Mouse (Mus musculus): ENCODE results near the gene S1pr2. TPM values are rescaled to one million over a fixed set of nuclear protein-coding genes. Genes with fewer than 3 reads are reported as not detected.
A peak's percentile ranks its signal among the peaks of the same experiment; 100 is the strongest.

Gene S1pr2
- total and polyA plus RNA-seq, 3 experiments: 1.3 to 3.2 (median 2.0) TPM

GRCm38 (mm10) chr9:21000811-21001210 is 24.2 kb upstream of the S1pr2 start:
- no peak overlapping the region for H3K27ac ChIP-seq (ENCODE audit: insufficient read depth, low read depth)
- H3K79me2 ChIP-seq (replicated peaks; ENCODE audit: control insufficient read depth, extremely low read depth, insufficient read depth, poor library complexity, severe bottlenecking): peaks cover 11% of the 10 kb centered on the region
- TF ChIP-seq TCF12 (IDR thresholded peaks at IDR 0.05; ENCODE audit: low read depth, low read length): no peak
- TF ChIP-seq CTCF (conservative IDR thresholded peaks at IDR 0.05 in 1 of 2, IDR thresholded peaks at IDR 0.05 in 1 of 2; ENCODE audit: low read depth in 2 of 2, low read length in 2 of 2): peak; percentile 36 to 84; a peak in 3 of 4 replicates
- TF ChIP-seq MAZ (IDR thresholded peaks at IDR 0.05; ENCODE audit: low read depth, low read length): no peak
- no peak for TF ChIP-seq GABPA (IDR thresholded peaks at IDR 0.05; ENCODE audit: insufficient replicate concordance, low read depth, low read length)
- TF ChIP-seq E2F4 (IDR thresholded peaks at IDR 0.05; ENCODE audit: insufficient replicate concordance, low read depth, low read length): no peak
- peak; percentile 42 for TF ChIP-seq ZC3H11A (IDR thresholded peaks at IDR 0.05; ENCODE audit: low read depth, low read length)
- no peak for TF ChIP-seq ELF1 (IDR thresholded peaks at IDR 0.05; ENCODE audit: low read depth, low read length)
- TF ChIP-seq ZNF384 (IDR thresholded peaks at IDR 0.05; ENCODE audit: low read depth, low read length): no peak
- no peak for TF ChIP-seq MYC (IDR thresholded peaks at IDR 0.05; ENCODE audit: low read depth, low read length)
- TF ChIP-seq ETS1 (conservative IDR thresholded peaks at IDR 0.05; ENCODE audit: low read depth, low read length): no peak
- TF ChIP-seq BHLHE40 (IDR thresholded peaks at IDR 0.05; ENCODE audit: low read depth, low read length): no peak
- TF ChIP-seq PAX5 (IDR thresholded peaks at IDR 0.05; ENCODE audit: low read length): no peak
- TF ChIP-seq ZKSCAN1 (IDR thresholded peaks at IDR 0.05; ENCODE audit: borderline replicate concordance, low read depth, low read length): no peak
- no peak for TF ChIP-seq EP300 (IDR thresholded peaks at IDR 0.05; ENCODE audit: low read length)
- no peak for TF ChIP-seq ZMIZ1 (IDR thresholded peaks at IDR 0.05; ENCODE audit: low read depth, low read length)
- no peak for TF ChIP-seq USF1 (IDR thresholded peaks at IDR 0.05; ENCODE audit: low read depth, low read length)
- no peak for TF ChIP-seq POLR2A (IDR thresholded peaks at IDR 0.05; ENCODE audit: low read depth, low read length)
- TF ChIP-seq MAX (IDR thresholded peaks at IDR 0.05; ENCODE audit: low read length): no peak
- TF ChIP-seq RAD21 (IDR thresholded peaks at IDR 0.05; ENCODE audit: low read depth, low read length): peak; percentile 86
- TF ChIP-seq MXI1 (IDR thresholded peaks at IDR 0.05; ENCODE audit: low read depth, low read length): no peak
- TF ChIP-seq MEF2A (IDR thresholded peaks at IDR 0.05; ENCODE audit: borderline replicate concordance, low read depth, low read length): no peak
- TF ChIP-seq SMC3 (IDR thresholded peaks at IDR 0.05; ENCODE audit: low read depth, low read length): peak; percentile 69
- TF ChIP-seq JUN (IDR thresholded peaks at IDR 0.05; ENCODE audit: insufficient read depth, low read depth, low read length): no peak
- no peak for TF ChIP-seq POLR2AphosphoS2 (IDR thresholded peaks at IDR 0.05; ENCODE audit: low read depth, low read length)
- no peak for TF ChIP-seq HCFC1 (IDR thresholded peaks at IDR 0.05; ENCODE audit: low read depth, low read length)
- TF ChIP-seq CHD1 (IDR thresholded peaks at IDR 0.05; ENCODE audit: low read depth, low read length): no peak
- TF ChIP-seq UBTF (IDR thresholded peaks at IDR 0.05; ENCODE audit: low read depth, low read length): no peak
- TF ChIP-seq SIN3A (IDR thresholded peaks at IDR 0.05; ENCODE audit: low read length): no peak
- no peak for TF ChIP-seq NELFE (IDR thresholded peaks at IDR 0.05; ENCODE audit: low read depth, low read length)
- TF ChIP-seq RCOR1 (conservative IDR thresholded peaks at IDR 0.05; ENCODE audit: low read depth, low read length): no peak
- TF ChIP-seq NRF1 (IDR thresholded peaks at IDR 0.05; ENCODE audit: low read depth, low read length): no peak
- TF ChIP-seq USF2 (conservative IDR thresholded peaks at IDR 0.05; ENCODE audit: low read depth, low read length): no peak
- TF ChIP-seq IRF4 (IDR thresholded peaks at IDR 0.05; ENCODE audit: low read depth, low read length): no peak
- no peak for TF ChIP-seq KAT2A (IDR thresholded peaks at IDR 0.05; ENCODE audit: insufficient replicate concordance, low read length)
- peaks cover 12 to 15% of the 10 kb centered on the region in 2 experiments for H3K36me3 ChIP-seq (replicated peaks in 1 of 2; ENCODE audit: control insufficient read depth in 1 of 2, insufficient read depth in 1 of 2, low read length in 1 of 2)
- H3K27me3 ChIP-seq (replicated peaks): no peaks in the 10 kb centered on the region
- H3K9me3 ChIP-seq (replicated peaks; ENCODE audit: low read length): no peaks in the 10 kb centered on the region
- H3K9ac ChIP-seq (ENCODE audit: insufficient read depth, low read depth): no peak overlapping the region
- no peak overlapping the region for H3K4me3 ChIP-seq (replicated peaks in 1 of 3; ENCODE audit: low read depth in 2 of 3, low read length in 2 of 3, poor library complexity in 1 of 3)
- dilution Hi-C loops (cut with MboI; ENCODE audit: extremely low pct_ligation_motif_present, extremely low pct_unique_long_range_greater_than_20kb, low sequenced_read_pairs): no loop called here
- H3K4me1 ChIP-seq (ENCODE audit: control insufficient read depth in 1 of 2, insufficient read depth in 2 of 2): peaks cover 2 to 33% of the 10 kb centered on the region in 2 experiments; a peak in 3 of 4 replicates
- in situ Hi-C loops (cut with MboI; ENCODE audit: low pct_ligation_motif_present, low pct_unique_long_range_greater_than_20kb, low sequenced_read_pairs): loop anchor here (5.0 kb wide), 2 partner anchors 54 to 99 kb away; no protein-coding TSS in a partner anchor
- no peak for DNase-seq (ENCODE audit: extremely low read depth)
- no peak overlapping the region for H3K4me2 ChIP-seq (ENCODE audit: insufficient read depth, low read depth, poor library complexity, severe bottlenecking)
